Mouse (Mus musculus) lung, postnatal 25 days (tissue): Measurements from ENCODE around the gene Tigd4.

ENCODE experiments used
- DNase-seq: peaks from one replicate; pipeline ENCODE4 v3.0.0; 2022; ENCODE audit warnings: low spot score

Tigd4 gene

DNA sequence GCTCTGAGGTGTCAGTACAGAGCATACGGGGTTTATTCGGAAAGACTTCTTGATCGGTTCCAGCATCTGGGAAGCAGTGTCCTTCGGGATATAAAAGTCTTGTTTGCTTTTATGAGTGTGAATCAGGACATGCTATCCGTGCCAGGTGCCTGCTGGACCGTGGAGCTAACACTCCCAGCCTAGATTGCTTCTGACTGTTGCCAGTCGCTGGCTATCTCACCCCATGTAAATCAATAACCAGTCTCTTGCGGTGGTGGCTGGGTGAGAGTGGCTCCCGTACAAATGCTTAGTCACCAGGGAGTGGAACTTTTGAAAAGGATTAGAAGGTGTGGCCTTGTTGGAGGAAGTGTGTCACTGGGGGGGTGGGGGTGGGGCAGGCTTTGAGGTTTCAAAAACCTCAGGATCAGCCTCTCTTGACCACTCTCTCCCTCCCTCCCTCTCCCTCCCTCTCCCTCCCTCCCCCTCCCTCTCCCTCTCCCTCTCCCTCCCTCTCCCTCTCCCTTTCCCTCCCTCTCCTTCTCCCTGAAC, 16.9 kb downstream of the Tigd4 start:
- DNase-seq, result no peak

DNA sequence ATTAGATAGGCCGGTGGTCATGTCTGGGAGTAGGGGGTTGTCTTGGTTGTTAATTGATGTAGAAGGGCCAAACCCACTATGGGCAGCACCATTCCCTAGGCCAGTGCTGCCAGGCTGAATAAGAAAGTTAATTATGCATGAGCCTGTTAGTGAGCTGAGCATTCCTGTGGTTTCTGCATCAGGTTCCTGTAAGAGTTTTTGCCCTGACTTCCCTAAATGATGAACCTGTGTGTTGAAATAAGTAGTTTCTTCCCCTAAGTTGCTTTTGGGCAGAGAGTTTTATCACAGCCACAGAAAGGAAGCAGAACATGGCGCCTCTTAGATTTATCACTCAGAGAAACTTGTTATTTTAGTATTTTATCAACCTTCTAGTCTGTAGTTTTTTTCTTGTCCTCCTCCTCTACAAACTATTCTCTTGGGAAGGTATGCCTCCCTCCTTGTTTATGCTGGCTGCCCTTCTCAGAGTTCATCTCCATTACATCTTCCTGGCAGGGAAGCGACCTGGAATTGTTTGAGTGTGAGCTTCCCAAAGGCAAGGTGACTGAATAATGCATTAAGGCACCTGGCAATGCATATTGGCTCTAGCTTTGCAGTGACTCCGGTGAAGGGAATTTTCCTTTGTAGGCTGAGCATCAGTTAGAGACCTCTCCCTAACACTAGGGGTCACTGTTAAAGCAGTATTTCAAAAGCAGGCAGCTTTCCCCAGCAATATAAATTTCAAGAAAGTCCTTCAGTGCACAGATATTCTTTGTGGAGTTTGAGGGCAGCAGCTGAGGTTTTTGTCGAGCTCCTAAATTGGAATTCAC, 21.9 kb downstream of the Tigd4 start:
- peak; percentile 65 for DNase-seq

DNA sequence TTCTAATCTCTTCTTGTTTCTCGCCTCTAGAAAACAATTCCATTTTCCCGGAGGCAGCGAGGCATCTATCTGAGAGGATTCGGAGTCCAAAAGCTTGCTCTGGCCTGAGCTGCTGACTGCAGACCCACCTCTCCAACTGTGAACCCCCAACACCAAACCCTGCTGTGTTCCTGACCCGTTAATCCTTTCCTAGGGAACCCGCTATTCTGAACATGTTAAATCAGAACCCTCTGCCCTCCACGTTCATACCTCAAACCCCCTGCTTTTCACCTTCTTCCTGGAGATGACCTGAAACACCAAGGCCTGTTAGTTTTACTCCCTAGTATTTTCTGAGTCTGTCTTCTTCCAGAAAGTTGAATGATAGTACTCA, 22.5 kb downstream of the Tigd4 start:
- no peak for DNase-seq

DNA sequence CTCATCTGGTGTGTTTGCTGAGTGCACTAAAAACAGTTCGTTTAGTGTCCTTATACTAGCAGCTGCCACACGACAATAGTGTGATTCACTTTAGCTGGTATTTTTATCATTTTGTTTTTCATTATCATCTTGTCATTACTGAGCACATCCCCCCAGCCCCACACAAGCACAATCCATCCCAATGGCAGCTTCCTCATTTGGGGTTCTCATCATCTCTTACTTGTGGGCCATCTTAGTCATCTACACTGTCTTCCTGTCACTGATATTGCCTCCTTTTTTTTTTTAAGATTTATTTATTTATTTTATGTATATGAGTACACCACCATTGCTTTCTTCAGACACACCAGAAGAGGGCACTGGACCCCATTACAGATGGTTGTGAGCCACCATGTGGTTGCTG, 25.3 kb downstream of the Tigd4 start:
- no peak for DNase-seq

GRCm38 (mm10) chr3:84619056-84619455, 25.7 kb downstream of the Tigd4 start:
- no peak for DNase-seq

DNA sequence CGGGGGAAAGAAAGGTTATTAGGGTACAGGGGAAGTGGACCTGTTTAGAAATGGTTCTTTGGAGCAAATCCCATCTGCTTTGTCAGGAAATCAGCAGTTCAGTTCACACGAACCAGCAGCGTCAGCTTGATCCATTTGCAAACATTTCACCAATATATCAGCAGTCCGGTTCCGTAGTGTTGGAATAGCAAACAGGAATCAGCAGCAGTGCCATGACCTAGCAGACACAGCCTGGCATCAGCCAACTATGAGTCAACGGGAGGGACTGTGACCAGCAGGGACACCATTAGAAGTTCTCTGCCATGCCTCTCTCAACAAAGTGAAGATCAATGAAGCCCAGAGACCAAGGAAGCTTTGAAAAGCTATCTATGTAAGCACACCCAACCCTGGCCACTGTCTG, 26.4 kb downstream of the Tigd4 start:
- no peak for DNase-seq

GRCm38 (mm10) chr3:84622026-84622425, 28.7 kb downstream of the Tigd4 start:
- peak; percentile 74 for DNase-seq

DNA sequence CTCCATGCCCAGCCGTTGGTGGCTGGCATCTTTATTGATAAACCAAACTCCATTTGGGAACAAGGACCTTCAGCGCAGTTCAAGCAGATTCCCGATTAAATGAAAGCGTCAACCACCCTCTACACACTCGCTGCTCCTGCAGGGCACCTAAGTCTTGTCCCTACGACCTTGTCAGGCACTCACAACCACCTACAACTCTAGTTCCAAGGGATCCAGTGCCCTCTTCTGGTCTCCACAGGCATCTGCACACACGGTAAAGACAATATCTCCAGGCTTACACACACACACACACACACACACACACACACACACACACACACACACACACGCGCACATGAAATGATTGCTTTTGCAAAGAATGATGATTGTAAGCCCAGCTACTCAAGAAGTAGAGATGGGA, 38.2 kb downstream of the Tigd4 start:
- DNase-seq, result no peak

GRCm38 (mm10) chr3:84637095-84637494, 43.7 kb downstream of the Tigd4 start:
- no peak for DNase-seq

DNA sequence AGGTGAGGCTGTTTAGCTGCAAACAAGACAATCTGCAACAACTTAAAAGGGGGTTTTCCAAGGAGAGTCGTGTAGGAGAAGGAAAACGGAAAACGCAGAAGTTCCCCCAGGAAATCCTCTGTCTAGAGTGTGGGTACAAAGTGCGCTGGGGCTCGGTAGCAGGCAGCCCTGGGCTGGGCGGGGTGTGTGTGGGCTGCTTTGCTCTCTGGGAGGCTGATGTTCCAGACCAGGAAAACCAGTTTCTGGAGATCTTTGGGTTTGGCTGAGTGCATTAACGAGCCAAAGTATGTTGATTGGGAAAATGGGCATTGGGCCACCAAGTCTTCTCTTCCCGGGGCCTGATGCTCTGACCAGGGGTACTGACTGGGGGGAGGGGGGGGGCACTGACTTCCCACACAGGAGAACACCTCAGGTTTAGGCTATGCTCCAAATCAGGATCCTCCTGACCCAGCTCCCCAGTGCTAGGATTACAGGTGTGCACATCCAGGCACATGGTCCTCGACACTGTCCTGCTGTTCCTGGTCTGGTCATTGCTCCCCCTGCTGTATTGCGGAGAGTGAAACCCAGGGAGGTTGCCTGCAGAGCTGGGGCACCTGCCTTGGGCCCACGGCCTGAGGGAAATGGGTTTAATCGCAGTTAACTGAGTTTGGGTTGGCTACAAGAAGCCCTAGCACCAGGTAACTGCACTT, 44.7 kb downstream of the Tigd4 start:
- DNase-seq, result no peak

DNA sequence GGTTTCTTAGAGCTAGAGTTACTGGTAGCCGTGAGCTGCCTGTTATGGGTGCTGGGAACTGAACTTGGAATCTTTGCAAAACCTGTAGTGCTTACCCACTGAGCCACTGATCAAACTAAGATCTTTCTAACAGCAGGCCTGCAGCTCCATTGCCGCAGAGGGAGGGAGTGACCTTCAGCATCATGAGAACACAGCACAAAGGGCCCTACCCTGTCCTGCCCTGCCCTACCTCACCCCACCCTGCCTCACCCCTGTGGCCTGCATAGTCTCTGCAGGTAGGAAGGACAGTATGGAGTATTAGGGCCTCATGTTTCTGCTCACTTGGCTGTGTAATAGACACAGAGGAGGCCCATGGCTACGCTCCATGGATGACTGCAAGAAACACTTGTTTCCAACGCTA, 45.5 kb downstream of the Tigd4 start:
- no peak for DNase-seq

DNA sequence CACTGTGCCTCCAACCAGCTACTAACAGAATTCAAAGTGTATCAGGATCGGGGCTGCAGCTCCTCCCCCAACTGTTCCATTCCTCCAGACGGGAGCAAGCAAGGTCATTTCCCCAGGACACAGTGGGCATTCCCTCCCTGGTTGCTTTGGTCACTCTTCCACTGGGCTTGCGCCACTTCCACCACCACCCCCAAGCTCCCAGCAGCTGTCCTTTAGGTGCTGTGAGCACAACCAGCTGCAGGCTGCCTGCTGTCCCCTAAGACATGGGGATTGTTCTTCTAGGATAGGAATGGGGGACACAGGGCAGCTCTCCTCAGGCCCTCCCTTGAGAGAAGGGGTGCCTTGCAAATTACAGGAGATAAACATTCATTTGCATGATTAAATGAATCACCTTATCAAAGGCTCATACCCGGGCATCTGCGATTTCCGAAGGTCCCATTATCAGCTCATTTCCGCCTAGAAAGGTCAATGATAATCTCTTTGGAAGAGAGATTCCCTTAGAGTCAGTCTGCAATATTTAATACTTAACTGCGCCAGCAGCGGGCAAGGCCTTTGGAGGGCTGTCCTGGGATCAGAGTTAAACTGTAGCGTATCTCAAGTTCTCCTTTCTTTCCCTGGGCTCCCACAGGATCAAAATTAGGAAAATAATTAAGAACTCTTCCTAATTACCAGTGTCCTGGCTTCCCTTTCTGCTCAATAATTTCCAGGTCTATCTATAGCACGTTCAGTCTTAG, 46.6 kb downstream of the Tigd4 start:
- DNase-seq, result no peak

DNA sequence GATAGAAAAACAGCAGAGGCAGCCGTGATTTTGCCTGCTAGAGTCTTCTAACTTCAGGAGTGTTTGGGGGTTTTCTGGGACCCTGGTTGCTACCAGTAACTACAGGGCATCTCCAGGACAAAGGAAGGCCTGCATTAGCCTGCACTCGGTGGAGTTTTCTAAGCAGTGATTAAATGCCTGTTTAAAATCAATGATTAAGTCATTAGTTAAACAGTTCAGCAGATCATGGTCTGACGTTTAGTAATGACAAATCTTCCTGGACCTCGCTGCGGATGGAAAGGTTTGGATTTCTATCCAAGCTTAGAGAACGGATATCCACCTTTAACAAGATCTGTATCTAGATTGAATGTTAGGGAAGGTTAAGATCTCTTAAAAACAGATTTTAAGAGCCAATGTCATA, 47.2 kb downstream of the Tigd4 start:
- DNase-seq, result no peak

- DNase-seq, result no peak
Measured at GRCm38 (mm10) chr3:84641391-84641790, 48.0 kb downstream of the Tigd4 start.

GRCm38 (mm10) chr3:84642942-84643341, 49.6 kb downstream of the Tigd4 start:
- no peak for DNase-seq

DNA sequence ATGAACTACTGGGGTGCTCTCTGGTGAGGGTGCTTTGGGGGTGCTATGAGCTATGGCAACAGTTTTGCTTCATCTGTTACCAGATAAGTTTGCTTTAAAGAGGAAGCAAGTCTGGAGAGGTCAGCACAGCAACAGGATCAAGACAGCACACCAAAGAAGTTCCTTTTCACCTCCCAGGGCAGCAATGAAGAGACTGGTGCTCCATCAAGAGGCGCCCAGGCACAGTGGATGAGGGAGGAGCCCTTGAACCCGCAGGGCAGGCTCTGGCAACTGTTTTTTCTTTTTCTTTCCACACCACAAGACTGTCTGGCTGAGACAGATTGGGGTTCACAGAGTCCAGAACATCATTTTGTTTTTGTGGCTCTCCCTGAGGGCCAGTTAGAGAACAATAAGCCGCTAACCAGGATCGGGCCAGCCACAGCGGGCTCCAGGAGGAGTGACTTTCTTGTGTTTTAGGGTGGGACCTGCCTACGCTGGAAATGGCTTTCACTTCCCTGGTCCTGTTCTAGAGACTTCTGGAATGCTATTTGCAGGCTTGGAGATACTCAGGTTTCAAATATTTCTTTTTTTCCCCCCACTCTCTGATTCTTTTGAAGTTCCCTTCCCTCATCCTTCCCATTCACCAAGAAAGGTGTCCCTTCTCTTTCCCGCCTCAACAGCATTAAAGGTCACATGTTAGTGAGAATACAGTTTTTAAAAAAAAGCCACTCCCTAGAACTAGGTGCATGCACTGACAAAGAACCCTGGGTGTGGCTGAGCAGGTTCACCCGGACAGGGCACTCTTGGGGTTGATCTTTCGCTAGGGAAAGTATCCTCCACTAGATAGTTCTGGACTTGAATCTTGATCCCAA, 52.0 kb downstream of the Tigd4 start:
- no peak for DNase-seq

- DNase-seq, result no peak
Measured at GRCm38 (mm10) chr3:84646007-84646290, 52.6 kb downstream of the Tigd4 start.

DNA sequence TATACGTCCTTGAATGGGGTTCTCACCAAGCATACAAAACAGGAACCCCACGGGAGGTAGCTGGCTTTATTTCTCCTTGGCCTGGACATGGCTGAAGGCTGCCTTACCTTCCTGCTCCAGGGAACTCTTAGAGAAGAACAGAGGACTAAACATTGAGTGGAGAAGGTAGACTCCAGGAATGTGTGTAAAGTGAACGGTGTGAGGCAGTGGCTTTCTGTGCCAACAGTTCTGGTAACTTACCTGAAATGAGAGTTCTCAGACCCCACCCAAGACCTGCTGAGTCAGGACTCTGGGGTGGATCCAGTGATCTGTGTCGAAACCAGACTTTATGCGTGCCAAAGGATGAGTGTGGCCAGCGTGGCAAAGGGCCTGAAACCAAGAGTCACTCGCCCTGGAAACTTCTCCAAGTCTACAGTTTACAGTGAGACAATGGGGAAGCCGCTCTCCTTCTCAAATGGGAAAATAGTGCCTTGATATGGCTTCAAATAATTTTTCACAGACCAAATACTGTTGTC, 53.0 kb downstream of the Tigd4 start:
- DNase-seq, result no peak
